22 mouse cellular contexts compared by ENCODE assay signal in genomic region chr6:31124076-31124475, GRCm38 (mm10).
DNase-seq lines count a peak whose midpoint lies in the region; ATAC-seq and TF ChIP-seq lines count a peak whose summit lies in the region.
"Had no signal": no experiment of that assay in that cellular context is flagged by ENCODE, and none has a peak within 500 bp of the region (broad histone marks: within the 10 kb centered on the region; RNA-seq: fewer than 3 reads in every experiment).

No protein-coding gene starts in this region.

- H3K9ac ChIP-seq in liver, embryonic 12.5 days: peak overlapping the region; percentile 18; the same call in 1 of the 2 replicates
- H3K9ac ChIP-seq: embryonic facial prominence, embryonic 13.5 days; heart, embryonic 12.5 days; limb, embryonic 15.5 days; neural tube, embryonic 12.5 days had no signal

- H3K36me3 ChIP-seq in megakaryocyte, embryonic 14.5 days (replicated peaks; ENCODE audit: low read length): peaks cover 61% of the 10 kb centered on the region
- H3K36me3 ChIP-seq in liver, embryonic 12.5 days: peaks cover 22% of the 10 kb centered on the region
- peaks cover 12% of the 10 kb centered on the region for H3K36me3 ChIP-seq in small intestine, adult 2 months (ENCODE audit: control insufficient read depth, insufficient read depth, low read length)
- H3K36me3 ChIP-seq: embryonic facial prominence, embryonic 13.5 days; heart, embryonic 12.5 days; limb, embryonic 15.5 days; midbrain, embryonic 10.5 days; neural tube, embryonic 12.5 days had no signal

- H3K4me1 ChIP-seq in megakaryocyte, embryonic 14.5 days: peaks cover 81% of the 10 kb centered on the region
- peaks cover 39% of the 10 kb centered on the region for H3K4me1 ChIP-seq in liver, embryonic 12.5 days
- H3K4me1 ChIP-seq in small intestine, adult 2 months (ENCODE audit: control insufficient read depth, insufficient read depth, insufficient read length, low read length): peaks cover 28% of the 10 kb centered on the region; the same call in 1 of the 2 replicates
- H3K4me1 ChIP-seq: neural tube, embryonic 12.5 days had no signal

- 52% methylated on average over 6 of the region's 6 CpGs for WGBS in liver, embryonic 12.5 days (ENCODE audit: insufficient replicate concordance)
- WGBS in small intestine, adult 2 months: 24% methylated on average over 6 of the region's 6 CpGs

- H3K4me3 ChIP-seq in megakaryocyte, embryonic 14.5 days (replicated peaks): peak overlapping the region; percentile 91
- H3K4me3 ChIP-seq in liver, embryonic 12.5 days: 0 out of 2 replicates have a peak overlapping the region, but pooled peaks have one; percentile 7
- H3K4me3 ChIP-seq in small intestine, adult 2 months (ENCODE audit: low read depth, low read length): peak overlapping the region; percentile 37
- H3K4me3 ChIP-seq: embryonic facial prominence, embryonic 13.5 days; heart, embryonic 12.5 days; limb, embryonic 15.5 days; midbrain, embryonic 10.5 days; neural tube, embryonic 12.5 days had no signal

- no peaks in the 10 kb centered on the region for H3K9me3 ChIP-seq in megakaryocyte, embryonic 14.5 days
- no peaks in the 10 kb centered on the region for H3K9me3 ChIP-seq in liver, embryonic 12.5 days (replicated peaks)
- H3K9me3 ChIP-seq: embryonic facial prominence, embryonic 13.5 days; heart, embryonic 12.5 days; limb, embryonic 15.5 days; midbrain, embryonic 10.5 days; neural tube, embryonic 12.5 days had no signal

- no peak for ATAC-seq in CD4-positive, CD25-positive, alpha-beta regulatory T cell, adult 4 months
- no peak for ATAC-seq in megakaryocyte, adult 5-6 weeks (ENCODE audit: poor library complexity, severe bottlenecking)
- ATAC-seq in liver, embryonic 12.5 days: no peak
- ATAC-seq: hindbrain, postnatal 0 days had no signal

- no peak for TF ChIP-seq CTCF in small intestine, adult 2 months (IDR thresholded peaks at IDR 0.05; ENCODE audit: extremely low read depth, insufficient read length, insufficient replicate concordance, low read depth, low read length)

- H3K4me2 ChIP-seq in liver, embryonic 12.5 days: peak overlapping the region; percentile 75
- H3K4me2 ChIP-seq: embryonic facial prominence, embryonic 13.5 days; heart, embryonic 12.5 days; limb, embryonic 15.5 days; neural tube, embryonic 12.5 days had no signal

- 0 out of 2 replicates have a peak overlapping the region, but pooled peaks have one; percentile 7 for H3K27ac ChIP-seq in liver, embryonic 12.5 days
- H3K27ac ChIP-seq in small intestine, adult 2 months (ENCODE audit: insufficient read depth, low read depth, low read length): peak overlapping the region; percentile 27
- H3K27ac ChIP-seq: embryonic facial prominence, embryonic 13.5 days; hindbrain, postnatal 0 days; limb, embryonic 15.5 days; neural tube, embryonic 12.5 days had no signal

- TF ChIP-seq POLR2A in small intestine, adult 2 months (IDR thresholded peaks at IDR 0.05; ENCODE audit: low read depth, low read length): no peak

- peak; percentile 27 for DNase-seq in CD4-positive, CD25-positive, alpha-beta regulatory T cell, adult 2 months (ENCODE audit: low read depth, low spot score)
- DNase-seq in cerebellum, postnatal 10 days: no peak
- no peak for DNase-seq in cerebellum, postnatal 4 days (ENCODE audit: low spot score in 2 of 2)
- DNase-seq: adrenal gland, adult 8-10 months; cerebellum, adult 18-20 months; gastrocnemius, postnatal 14 days; heart, postnatal 36 days; kidney, adult 8-10 months; kidney, postnatal 25 days; lung, postnatal 14 days; thymus, postnatal 4 days had no signal

- H3K27me3 ChIP-seq in megakaryocyte, embryonic 14.5 days (replicated peaks): no peaks in the 10 kb centered on the region
- no peaks in the 10 kb centered on the region for H3K27me3 ChIP-seq in liver, embryonic 12.5 days (replicated peaks)
- H3K27me3 ChIP-seq in small intestine, adult 2 months (ENCODE audit: control insufficient read depth, insufficient read depth, low read length): no peaks in the 10 kb centered on the region
- H3K27me3 ChIP-seq: embryonic facial prominence, embryonic 13.5 days; heart, embryonic 12.5 days; limb, embryonic 15.5 days; neural tube, embryonic 12.5 days had no signal

Comparison
In these comparisons a context has a peak if more than half of its experiments do, and no peak if none do; other contexts are left out.
1. H3K4me3 ChIP-seq: peak in every context shown above with its lines; median percentile 91 in megakaryocyte, embryonic 14.5 days; 37 in small intestine, adult 2 months; 7 in liver, embryonic 12.5 days.